Mouse (Mus musculus) CH12.LX (cell line): ENCODE results near the gene Tnfaip8l2. TPM values are rescaled to one million over a fixed set of nuclear protein-coding genes. Genes with fewer than 3 reads are reported as not detected.

ENCODE experiments used
- DNase-seq: peaks from one replicate; pipeline ENCODE4 v3.0.0-alpha.2; 2013; ENCODE audit errors: extremely low read depth
- H3K27ac ChIP-seq: 2 replicates; pipeline ENCODE4 v1.5.1; 2012; ENCODE audit warnings: low read depth, mild to moderate bottlenecking, control low read depth, moderate library complexity; ENCODE audit not compliant: insufficient read depth
- H3K27me3 ChIP-seq: replicated peaks from 2 replicates; pipeline ENCODE3; 2012; ENCODE audit warnings: inconsistent platforms
- H3K36me3 ChIP-seq, 2 experiments: replicated peaks in 1 of 2; 2 replicates each; pipeline versions ENCODE3 to v1.6.1; 2012; ENCODE audit warnings: inconsistent platforms in 1 of 2, low read length in 1 of 2, mild to moderate bottlenecking in 1 of 2, mixed read lengths in 1 of 2, moderate library complexity in 1 of 2; ENCODE audit not compliant: control insufficient read depth in 1 of 2, insufficient read depth in 1 of 2
- H3K4me1 ChIP-seq, 2 experiments: 2 replicates each; pipeline ENCODE4 v1.6.1; 2012; ENCODE audit warnings: inconsistent platforms in 1 of 2, moderate library complexity in 1 of 2; ENCODE audit not compliant: insufficient read depth in 2 of 2, control insufficient read depth in 1 of 2
- H3K4me2 ChIP-seq: 2 replicates; pipeline ENCODE4 v1.6.1; 2012; ENCODE audit warnings: low read depth, mild to moderate bottlenecking, control low read depth; ENCODE audit not compliant: poor library complexity, insufficient read depth, severe bottlenecking
- H3K4me3 ChIP-seq, 3 experiments: fragments of 150-350 bp in 1 of 3; sonication (generic) in 1 of 3; replicated peaks in 1 of 3; 2 replicates each; pipeline versions ENCODE3 to v1.5.1; 2011 to 2012; ENCODE audit warnings: low read depth in 2 of 3, low read length in 2 of 3, mild to moderate bottlenecking in 2 of 3, moderate library complexity in 2 of 3, control low read depth in 1 of 3, improper control_type of control experiment in 1 of 3, inconsistent platforms in 1 of 3, mixed read lengths in 1 of 3; ENCODE audit not compliant: poor library complexity in 1 of 3
- H3K79me2 ChIP-seq: replicated peaks from 2 replicates; pipeline ENCODE4 v1.6.1; 2012; ENCODE audit warnings: mild to moderate bottlenecking, moderate library complexity; ENCODE audit not compliant: control insufficient read depth, poor library complexity, insufficient read depth, severe bottlenecking; ENCODE audit errors: extremely low read depth
- H3K9ac ChIP-seq: 2 replicates; pipeline ENCODE4 v1.6.1; 2012; ENCODE audit warnings: low read depth, mild to moderate bottlenecking, control low read depth, moderate library complexity; ENCODE audit not compliant: insufficient read depth
- H3K9me3 ChIP-seq: replicated peaks from 2 replicates; pipeline ENCODE3; 2012; ENCODE audit warnings: low read length, inconsistent platforms, mixed read lengths
- CHD2 ChIP-seq: IDR thresholded peaks from 2 replicates; pipeline ENCODE4 v1.6.1; 2011; ENCODE audit warnings: low read length, improper control_type of control experiment
- ELF1 ChIP-seq: IDR thresholded peaks from 2 replicates; pipeline ENCODE4 v1.6.1; 2014; ENCODE audit warnings: low read depth, mild to moderate bottlenecking, inconsistent platforms, low read length, improper control_type of control experiment
- ETS1 ChIP-seq: conservative IDR thresholded peaks from 2 replicates; pipeline ENCODE4 v1.6.1; 2012; ENCODE audit warnings: low read depth, mild to moderate bottlenecking, inconsistent platforms, low read length, improper control_type of control experiment, moderate library complexity
- HCFC1 ChIP-seq: IDR thresholded peaks from 2 replicates; pipeline ENCODE4 v1.6.1; 2012; ENCODE audit warnings: low read depth, mild to moderate bottlenecking, inconsistent platforms, low read length, improper control_type of control experiment
- IRF4 ChIP-seq: IDR thresholded peaks from 2 replicates; pipeline ENCODE4 v1.6.1; 2014; ENCODE audit warnings: low read depth, mild to moderate bottlenecking, inconsistent platforms, low read length, improper control_type of control experiment
- JUND ChIP-seq: conservative IDR thresholded peaks from 2 replicates; pipeline ENCODE4 v1.6.1; 2011; ENCODE audit warnings: low read depth, low read length, improper control_type of control experiment
- MAFK ChIP-seq: IDR thresholded peaks from 2 replicates; pipeline ENCODE4 v1.6.1; 2011; ENCODE audit warnings: low read length, improper control_type of control experiment; ENCODE audit not compliant: insufficient replicate concordance
- MAX ChIP-seq: IDR thresholded peaks from 2 replicates; pipeline ENCODE4 v1.6.1; 2011; ENCODE audit warnings: low read length, improper control_type of control experiment
- MAZ ChIP-seq: IDR thresholded peaks from 2 replicates; pipeline ENCODE4 v1.6.1; 2012; ENCODE audit warnings: low read depth, mild to moderate bottlenecking, inconsistent platforms, low read length, improper control_type of control experiment, moderate library complexity
- NELFE ChIP-seq: IDR thresholded peaks from 2 replicates; pipeline ENCODE4 v1.6.1; 2011; ENCODE audit warnings: low read depth, low read length, improper control_type of control experiment
- POLR2A ChIP-seq: IDR thresholded peaks from 2 replicates; pipeline ENCODE4 v1.6.1; 2011; ENCODE audit warnings: low read depth, mild to moderate bottlenecking, improper control_type of control experiment, low read length
- SIN3A ChIP-seq: IDR thresholded peaks from 2 replicates; pipeline ENCODE4 v1.6.1; 2012; ENCODE audit warnings: low read length, improper control_type of control experiment, inconsistent platforms
- TBP ChIP-seq: conservative IDR thresholded peaks from 2 replicates; pipeline ENCODE4 v1.6.1; 2011; ENCODE audit warnings: low read depth, low read length, improper control_type of control experiment
- USF2 ChIP-seq: conservative IDR thresholded peaks from 2 replicates; pipeline ENCODE4 v1.6.1; 2011; ENCODE audit warnings: low read depth, low read length, improper control_type of control experiment
- ZC3H11A ChIP-seq: IDR thresholded peaks from 2 replicates; pipeline ENCODE4 v1.6.1; 2012; ENCODE audit warnings: low read depth, mild to moderate bottlenecking, inconsistent platforms, low read length, improper control_type of control experiment
- ZMIZ1 ChIP-seq: IDR thresholded peaks from 2 replicates; pipeline ENCODE4 v1.6.1; 2012; ENCODE audit warnings: low read depth, mild to moderate bottlenecking, inconsistent platforms, low read length, improper control_type of control experiment
- ZNF384 ChIP-seq: IDR thresholded peaks from 2 replicates; pipeline ENCODE4 v1.6.1; 2012; ENCODE audit warnings: low read depth, low read length, improper control_type of control experiment, inconsistent platforms
- dilution Hi-C: fragments of 300-500 bp; cut with MboI; formaldehyde crosslinking; loops from 2 replicates; pipeline ENCODE4 v1.14.3; 2020; ENCODE audit warnings: low sequenced_read_pairs; ENCODE audit not compliant: extremely low pct_unique_long_range_greater_than_20kb, extremely low pct_ligation_motif_present
- in situ Hi-C: fragments of 300-500 bp; cut with MboI; formaldehyde crosslinking; loops from 3 replicates; pipeline ENCODE4 v1.14.3; 2019; ENCODE audit warnings: low sequenced_read_pairs, low pct_ligation_motif_present, low pct_unique_long_range_greater_than_20kb, mixed read lengths
- polyA plus RNA-seq: library from polyadenylated mRNA; unstranded; fragments of >175 nt; gene quantifications from 2 replicates; pipeline ENCODE4 v1.2.1, GENCODE M21; 2012; ENCODE audit warnings: low read depth; ENCODE audit not compliant: insufficient read length
- total RNA-seq, 2 experiments: library from RNA; depleted of rRNA; stranded (reverse); fragments of 300-350 nt in 1 of 2; fragments of >200 nt in 1 of 2; gene quantifications; 2 replicates each; pipeline ENCODE4 v1.2.3; 2012 to 2014

Gene Tnfaip8l2
- total and polyA plus RNA-seq, 3 experiments: 18.2 to 28.2 (median 26.2) TPM

- no peak for TF ChIP-seq CHD2
- TF ChIP-seq HCFC1: no peak
- no peak for TF ChIP-seq ZC3H11A
- no peak for TF ChIP-seq POLR2A
- TF ChIP-seq MAX: no peak
- no peak for TF ChIP-seq ELF1
- TF ChIP-seq ETS1: no peak
- no peak for TF ChIP-seq ZMIZ1
- in situ Hi-C loops: no loop called here
- no peaks in the 10 kb centered on the region for H3K9me3 ChIP-seq
- dilution Hi-C loops: no loop called here
- H3K4me2 ChIP-seq: no peak overlapping the region
- no peak overlapping the region for H3K27ac ChIP-seq
- peaks cover 6 to 20% of the 10 kb centered on the region in 2 experiments; a peak in 3 of 4 replicates for H3K4me1 ChIP-seq
- H3K27me3 ChIP-seq: peaks cover 76% of the 10 kb centered on the region
- H3K36me3 ChIP-seq: no peaks in the 10 kb centered on the region
- no peaks in the 10 kb centered on the region for H3K79me2 ChIP-seq
- H3K4me3 ChIP-seq: no peak overlapping the region
- no peak for DNase-seq
- H3K9ac ChIP-seq: no peak overlapping the region
Observed at GRCm38 (mm10) chr3:95164256-95164550, 22.0 kb upstream of the Tnfaip8l2 start.

GRCm38 (mm10) chr3:95163419-95164255, 21.5 kb upstream of the Tnfaip8l2 start:
- Histone ChIP-seq H3K4me1 (peaks cover 6 to 21% of the 10 kb centered on the region in 2 experiments; a peak in 3 of 4 replicates), H3K79me2 (no peaks in the 10 kb centered on the region), H3K27me3 (peaks cover 76% of the 10 kb centered on the region), H3K36me3 (no peaks in the 10 kb centered on the region), H3K9me3 (no peaks in the 10 kb centered on the region), H3K4me2 (no peak overlapping the region), H3K4me3 (no peak overlapping the region), H3K9ac (no peak overlapping the region), H3K27ac (no peak overlapping the region)
- in situ Hi-C loops (no loop called here), dilution Hi-C loops (no loop called here)
- no peak for DNase-seq
- no peak for TF ChIP-seq ZNF384
- no peak for TF ChIP-seq ETS1
- TF ChIP-seq USF2: no peak
- no peak for TF ChIP-seq MAFK
- no peak for TF ChIP-seq IRF4
- no peak for TF ChIP-seq ELF1
- no peak for TF ChIP-seq NELFE
- no peak for TF ChIP-seq MAZ
- TF ChIP-seq TBP: no peak
- no peak for TF ChIP-seq JUND
- no peak for TF ChIP-seq SIN3A
- no peak for TF ChIP-seq POLR2A
- TF ChIP-seq, all 38 proteins: peak for 0
